Mouse (Mus musculus): ENCODE measurements around the gene Urb2. TPM values are rescaled to one million over a fixed set of nuclear protein-coding genes. Genes with fewer than 3 reads are reported as not detected.

Urb2 gene
- polyA plus RNA-seq, 1 experiment from 2014 or later, result 5.5 TPM

GRCm38 (mm10) chr8:124033400-124033799 lies 12.1 kb downstream of the Urb2 start:
- H3K27ac ChIP-seq, result no peak overlapping the region
- no peaks in the 10 kb centered on the region for H3K4me1 ChIP-seq (replicated peaks; ENCODE audit: control insufficient read depth, insufficient read depth, low read length)
- 73% methylated on average over 5 of the region's 5 CpGs for WGBS
- no peak overlapping the region for H3K4me2 ChIP-seq (replicated peaks)
- peaks cover 86% of the 10 kb centered on the region for H3K36me3 ChIP-seq (replicated peaks; ENCODE audit: control insufficient read depth, insufficient read depth)
- no peak overlapping the region for H3K9ac ChIP-seq
- ATAC-seq (ENCODE audit: low FRiP score) (no peak), DNase-seq (ENCODE audit: low spot score) (no peak)
- no peaks in the 10 kb centered on the region for H3K27me3 ChIP-seq (ENCODE audit: control insufficient read depth, insufficient read depth, low read length)
- no peak overlapping the region for H3K4me3 ChIP-seq (replicated peaks; ENCODE audit: low read length)
- no peaks in the 10 kb centered on the region for H3K9me3 ChIP-seq (ENCODE audit: control insufficient read depth, low read length)

- Histone ChIP-seq H3K27ac (no peak overlapping the region), H3K9me3 (ENCODE audit: control insufficient read depth, low read length) (no peaks in the 10 kb centered on the region), H3K36me3 (replicated peaks; ENCODE audit: control insufficient read depth, insufficient read depth) (peaks cover 79% of the 10 kb centered on the region), H3K9ac (no peak overlapping the region), H3K27me3 (ENCODE audit: control insufficient read depth, insufficient read depth, low read length) (no peaks in the 10 kb centered on the region), H3K4me3 (replicated peaks; ENCODE audit: low read length) (no peak overlapping the region), H3K4me1 (replicated peaks; ENCODE audit: control insufficient read depth, insufficient read depth, low read length) (no peaks in the 10 kb centered on the region), H3K4me2 (replicated peaks) (no peak overlapping the region)
- 97% methylated on average over 7 of the region's 7 CpGs for WGBS
- DNase-seq (ENCODE audit: low spot score) (no peak), ATAC-seq (ENCODE audit: low FRiP score) (no peak)
These were observed 16.8 kb downstream of the Urb2 start for GRCm38 (mm10) chr8:124038121-124038520.

GRCm38 (mm10) chr8:124039351-124039750 lies 18.0 kb downstream of the Urb2 start:
- no peaks in the 10 kb centered on the region for H3K4me1 ChIP-seq (replicated peaks; ENCODE audit: control insufficient read depth, insufficient read depth, low read length)
- H3K27ac ChIP-seq, result no peak overlapping the region
- no peak overlapping the region for H3K4me3 ChIP-seq (replicated peaks; ENCODE audit: low read length)
- H3K27me3 ChIP-seq (ENCODE audit: control insufficient read depth, insufficient read depth, low read length), result no peaks in the 10 kb centered on the region
- H3K9me3 ChIP-seq (ENCODE audit: control insufficient read depth, low read length), result no peaks in the 10 kb centered on the region
- WGBS, result 91% methylated on average over 4 of the region's 4 CpGs
- no peak overlapping the region for H3K4me2 ChIP-seq (replicated peaks)
- ATAC-seq (ENCODE audit: low FRiP score), result no peak
- peaks cover 81% of the 10 kb centered on the region for H3K36me3 ChIP-seq (replicated peaks; ENCODE audit: control insufficient read depth, insufficient read depth)
- DNase-seq (ENCODE audit: low spot score), result no peak
- no peak overlapping the region for H3K9ac ChIP-seq

GRCm38 (mm10) chr8:124042201-124042600 lies 20.9 kb downstream of the Urb2 start:
- H3K4me2 ChIP-seq (replicated peaks), result no peak overlapping the region
- DNase-seq (ENCODE audit: low spot score), result no peak
- no peak overlapping the region for H3K9ac ChIP-seq
- no peak overlapping the region for H3K4me3 ChIP-seq (replicated peaks; ENCODE audit: low read length)
- no peaks in the 10 kb centered on the region for H3K9me3 ChIP-seq (ENCODE audit: control insufficient read depth, low read length)
- no peak overlapping the region for H3K27ac ChIP-seq
- H3K27me3 ChIP-seq (ENCODE audit: control insufficient read depth, insufficient read depth, low read length), result no peaks in the 10 kb centered on the region
- H3K36me3 ChIP-seq (replicated peaks; ENCODE audit: control insufficient read depth, insufficient read depth), result peaks cover 82% of the 10 kb centered on the region
- WGBS, result 79% methylated on average over 1 of the region's 1 CpGs
- no peaks in the 10 kb centered on the region for H3K4me1 ChIP-seq (replicated peaks; ENCODE audit: control insufficient read depth, insufficient read depth, low read length)
- ATAC-seq (ENCODE audit: low FRiP score), result no peak

GRCm38 (mm10) chr8:124044421-124044820 lies 23.1 kb downstream of the Urb2 start:
- no peak overlapping the region for H3K27ac ChIP-seq
- no peaks in the 10 kb centered on the region for H3K27me3 ChIP-seq (ENCODE audit: control insufficient read depth, insufficient read depth, low read length)
- no peak overlapping the region for H3K9ac ChIP-seq
- H3K4me2 ChIP-seq (replicated peaks), result no peak overlapping the region
- H3K4me1 ChIP-seq (replicated peaks; ENCODE audit: control insufficient read depth, insufficient read depth, low read length), result no peaks in the 10 kb centered on the region
- H3K4me3 ChIP-seq (replicated peaks; ENCODE audit: low read length), result no peak overlapping the region
- ATAC-seq (ENCODE audit: low FRiP score) (no peak), DNase-seq (ENCODE audit: low spot score) (no peak)
- H3K9me3 ChIP-seq (ENCODE audit: control insufficient read depth, low read length), result no peaks in the 10 kb centered on the region
- H3K36me3 ChIP-seq (replicated peaks; ENCODE audit: control insufficient read depth, insufficient read depth), result peaks cover 75% of the 10 kb centered on the region
- WGBS, result 94% methylated on average over 5 of the region's 5 CpGs

- no peak for ATAC-seq (ENCODE audit: low FRiP score)
- Histone ChIP-seq H3K27me3 (ENCODE audit: control insufficient read depth, insufficient read depth, low read length) (no peaks in the 10 kb centered on the region), H3K27ac (no peak overlapping the region), H3K9me3 (ENCODE audit: control insufficient read depth, low read length) (no peaks in the 10 kb centered on the region), H3K4me3 (replicated peaks; ENCODE audit: low read length) (no peak overlapping the region), H3K9ac (no peak overlapping the region), H3K4me1 (replicated peaks; ENCODE audit: control insufficient read depth, insufficient read depth, low read length) (no peaks in the 10 kb centered on the region), H3K36me3 (replicated peaks; ENCODE audit: control insufficient read depth, insufficient read depth) (peaks cover 75% of the 10 kb centered on the region), H3K4me2 (replicated peaks) (no peak overlapping the region)
- 96% methylated on average over 12 of the region's 12 CpGs for WGBS
- DNase-seq (ENCODE audit: low spot score), result no peak
These were observed 23.6 kb downstream of the Urb2 start for GRCm38 (mm10) chr8:124044931-124045330.

- ATAC-seq (ENCODE audit: low FRiP score) (no peak), DNase-seq (ENCODE audit: low spot score) (no peak)
- Histone ChIP-seq H3K9me3 (ENCODE audit: control insufficient read depth, low read length) (no peaks in the 10 kb centered on the region), H3K9ac (no peak overlapping the region), H3K27me3 (ENCODE audit: control insufficient read depth, insufficient read depth, low read length) (no peaks in the 10 kb centered on the region), H3K4me2 (replicated peaks) (no peak overlapping the region), H3K36me3 (replicated peaks; ENCODE audit: control insufficient read depth, insufficient read depth) (peaks cover 68% of the 10 kb centered on the region), H3K4me1 (replicated peaks; ENCODE audit: control insufficient read depth, insufficient read depth, low read length) (no peaks in the 10 kb centered on the region), H3K27ac (no peak overlapping the region), H3K4me3 (replicated peaks; ENCODE audit: low read length) (no peak overlapping the region)
- 92% methylated on average over 8 of the region's 8 CpGs for WGBS
These were observed 24.5 kb downstream of the Urb2 start for GRCm38 (mm10) chr8:124045856-124046255.

GRCm38 (mm10) chr8:124052110-124052509 lies 30.8 kb downstream of the Urb2 start:
- Histone ChIP-seq H3K27ac (no peak overlapping the region), H3K9me3 (ENCODE audit: control insufficient read depth, low read length) (no peaks in the 10 kb centered on the region), H3K27me3 (ENCODE audit: control insufficient read depth, insufficient read depth, low read length) (no peaks in the 10 kb centered on the region), H3K4me1 (replicated peaks; ENCODE audit: control insufficient read depth, insufficient read depth, low read length) (no peaks in the 10 kb centered on the region), H3K36me3 (replicated peaks; ENCODE audit: control insufficient read depth, insufficient read depth) (peaks cover 21% of the 10 kb centered on the region), H3K4me2 (replicated peaks) (no peak overlapping the region), H3K9ac (no peak overlapping the region), H3K4me3 (replicated peaks; ENCODE audit: low read length) (no peak overlapping the region)
- WGBS, result 23% methylated on average over 3 of the region's 3 CpGs
- peak; percentile 48; the same call in 1 of the 2 replicates for ATAC-seq (ENCODE audit: low FRiP score)
- DNase-seq (ENCODE audit: low spot score), result peak; percentile 80

GRCm38 (mm10) chr8:124052568-124052967 lies 31.3 kb downstream of the Urb2 start:
- Histone ChIP-seq H3K27me3 (ENCODE audit: control insufficient read depth, insufficient read depth, low read length) (no peaks in the 10 kb centered on the region), H3K4me1 (replicated peaks; ENCODE audit: control insufficient read depth, insufficient read depth, low read length) (no peaks in the 10 kb centered on the region), H3K4me3 (replicated peaks; ENCODE audit: low read length) (no peak overlapping the region), H3K27ac (no peak overlapping the region), H3K9ac (no peak overlapping the region), H3K4me2 (replicated peaks) (no peak overlapping the region), H3K9me3 (ENCODE audit: control insufficient read depth, low read length) (no peaks in the 10 kb centered on the region), H3K36me3 (replicated peaks; ENCODE audit: control insufficient read depth, insufficient read depth) (peaks cover 17% of the 10 kb centered on the region)
- 73% methylated on average over 4 of the region's 4 CpGs for WGBS
- ATAC-seq (ENCODE audit: low FRiP score) (no peak; the same call in 1 of the 2 replicates), DNase-seq (ENCODE audit: low spot score) (no peak)
